Mouse (Mus musculus): Measurements from ENCODE around the gene Nedd1.

Nedd1 gene

GRCm38 (mm10) chr10:92721771-92722619 is at the start of gene Nedd1:
TSS of gene Nedd1 (minus strand) at chr10:92722420.
- DNase-seq (ENCODE audit: low spot score) = peak; percentile 89

- no peak for DNase-seq (ENCODE audit: low spot score)
Measured at GRCm38 (mm10) chr10:92754359-92754758, 32.1 kb upstream of the Nedd1 start.

- no peak for DNase-seq (ENCODE audit: low spot score)
Measured at GRCm38 (mm10) chr10:92730339-92730738, 8.1 kb upstream of the Nedd1 start.

GRCm38 (mm10) chr10:92728723-92729122 is 6.5 kb upstream of the Nedd1 start:
- no peak for DNase-seq (ENCODE audit: low spot score)

- DNase-seq (ENCODE audit: low spot score) = no peak
Measured at GRCm38 (mm10) chr10:92722620-92722988, 384 bp upstream of the Nedd1 start.

GRCm38 (mm10) chr10:92699032-92699431 is 23.2 kb downstream of the Nedd1 start:
- no peak for DNase-seq (ENCODE audit: low spot score)

GRCm38 (mm10) chr10:92675056-92675455 is 47.2 kb downstream of the Nedd1 start:
- DNase-seq (ENCODE audit: low spot score) = no peak

- no peak for DNase-seq (ENCODE audit: low spot score)
Measured at GRCm38 (mm10) chr10:92671906-92672305, 50.3 kb downstream of the Nedd1 start.

GRCm38 (mm10) chr10:92665287-92665686 is 56.9 kb downstream of the Nedd1 start:
- DNase-seq (ENCODE audit: low spot score) = no peak

- DNase-seq (ENCODE audit: low spot score) = no peak
Measured at GRCm38 (mm10) chr10:92653266-92653665, 69.0 kb downstream of the Nedd1 start.

GRCm38 (mm10) chr10:92652399-92652920 is 69.8 kb downstream of the Nedd1 start:
- DNase-seq (ENCODE audit: low spot score) = no peak

- no peak for DNase-seq (ENCODE audit: low spot score)
Measured at GRCm38 (mm10) chr10:92651266-92651665, 71.0 kb downstream of the Nedd1 start.

- DNase-seq (ENCODE audit: low spot score) = no peak
Measured at GRCm38 (mm10) chr10:92649096-92649495, 73.1 kb downstream of the Nedd1 start.

- no peak for DNase-seq (ENCODE audit: low spot score)
Measured at GRCm38 (mm10) chr10:92647691-92648090, 74.5 kb downstream of the Nedd1 start.

- no peak for DNase-seq (ENCODE audit: low spot score)
Measured at GRCm38 (mm10) chr10:92643995-92644394, 78.2 kb downstream of the Nedd1 start.

GRCm38 (mm10) chr10:92641032-92641431 is 81.2 kb downstream of the Nedd1 start:
- no peak for DNase-seq (ENCODE audit: low spot score)
